Mouse (Mus musculus) lung, postnatal 0 days (tissue): Measurements from ENCODE around the gene Musk. TPM values are rescaled to one million over a fixed set of nuclear protein-coding genes. Genes with fewer than 3 reads are reported as not detected.

Experiments used
- ATAC-seq: fragments of 200-750 bp; cut with Nextera tagmentation; 2 replicates; pipeline ENCODE4 v1.8.0; 2017; ENCODE audit warnings: moderate library complexity
- DNase-seq: peaks from one replicate; pipeline ENCODE4 v3.0.0-alpha.2; 2016; ENCODE audit warnings: low spot score
- H3K27ac ChIP-seq: fragments of 300-500 bp; sonication (generic); 2 replicates; pipeline ENCODE4 v1.5.1; 2014; ENCODE audit warnings: antibody characterized with exemption, mild to moderate bottlenecking, low read length, mixed read lengths
- H3K27me3 ChIP-seq: fragments of 300-500 bp; sonication (generic); replicated peaks from 2 replicates; pipeline ENCODE4 v1.6.1; 2014; ENCODE audit warnings: low read length, mixed read lengths; ENCODE audit not compliant: insufficient read depth
- H3K36me3 ChIP-seq: fragments of 300-500 bp; sonication (generic); 2 replicates; pipeline ENCODE4 v1.6.1; 2014; ENCODE audit warnings: low read length, mixed read lengths; ENCODE audit not compliant: insufficient read depth
- H3K4me1 ChIP-seq: fragments of 300-500 bp; sonication (generic); 2 replicates; pipeline ENCODE4 v1.6.1; 2014; ENCODE audit warnings: antibody characterized with exemption, low read depth, low read length, mixed read lengths; ENCODE audit not compliant: insufficient read depth
- H3K4me2 ChIP-seq: fragments of 300-500 bp; sonication (generic); replicated peaks from 2 replicates; pipeline ENCODE4 v1.6.1; 2014; ENCODE audit warnings: low read depth, mild to moderate bottlenecking, low read length, moderate library complexity, mixed read lengths
- H3K4me3 ChIP-seq: fragments of 300-500 bp; sonication (generic); 2 replicates; pipeline ENCODE4 v1.5.1; 2014; ENCODE audit warnings: low read depth, low read length
- H3K9ac ChIP-seq: fragments of 300-500 bp; sonication (generic); replicated peaks from 2 replicates; pipeline ENCODE4 v1.6.1; 2014; ENCODE audit warnings: low read depth, mild to moderate bottlenecking
- H3K9me3 ChIP-seq: fragments of 300-500 bp; sonication (generic); 2 replicates; pipeline ENCODE4 v1.6.1; 2016; ENCODE audit warnings: low read length, mixed read lengths
- CTCF ChIP-seq: IDR thresholded peaks from 2 replicates; pipeline ENCODE4 v1.5.1; 2016; ENCODE audit warnings: antibody characterized with exemption, mild to moderate bottlenecking
- EP300 ChIP-seq: IDR thresholded peaks from 2 replicates; pipeline ENCODE4 v1.6.1; 2016; ENCODE audit warnings: antibody characterized with exemption, mild to moderate bottlenecking, control low read depth
- WGBS: fragments of 180-500 bp; shearing (Covaris S2); extraction: QIAGEN DNeasy Blood & Tissue Kit; methylation state at CpG from one replicate; pipeline ENCODE4 v1.1.7; 2014; 5-methylcytosine and 5-hydroxymethylcytosine counted together
- polyA plus RNA-seq: library from polyadenylated mRNA; unstranded; fragments of >200 nt; fragmentation: Nextera tagmentation; extraction: Ambion mirVana; gene quantifications from 2 replicates; pipeline ENCODE4 v1.2.1, GENCODE M21; 2015

Musk gene
- polyA plus RNA-seq, 1 experiment from 2014 or later = not detected

DNA sequence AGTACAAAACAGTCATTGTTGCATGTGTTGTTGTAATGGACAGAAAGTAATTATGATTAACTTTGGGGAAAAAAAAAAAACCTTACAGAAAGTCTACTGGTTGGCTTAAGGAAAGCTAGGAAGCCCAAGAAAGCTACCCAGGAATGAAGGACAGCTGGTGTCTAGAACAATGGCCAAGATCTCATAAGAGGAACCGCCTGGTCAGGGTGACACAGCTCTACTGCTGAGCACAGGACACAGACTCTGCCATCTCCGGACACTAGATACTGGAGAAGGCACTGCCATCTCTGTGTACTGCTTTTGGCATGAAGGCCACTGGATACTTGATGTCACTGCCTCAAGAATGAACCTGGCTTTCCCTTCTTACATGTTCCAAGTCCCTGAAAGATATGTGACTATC lies 5.6 kb upstream of the Musk start:
- Histone ChIP-seq H3K9ac (no peak overlapping the region), H3K4me3 (no peak overlapping the region), H3K9me3 (no peaks in the 10 kb centered on the region), H3K4me2 (no peak overlapping the region), H3K27ac (no peak overlapping the region), H3K4me1 (no peaks in the 10 kb centered on the region), H3K27me3 (no peaks in the 10 kb centered on the region), H3K36me3 (no peaks in the 10 kb centered on the region)
- ATAC-seq (no peak), DNase-seq (no peak)
- 81% methylated on average over 2 of the region's 2 CpGs for WGBS
- TF ChIP-seq CTCF (no peak), EP300 (no peak)

DNA sequence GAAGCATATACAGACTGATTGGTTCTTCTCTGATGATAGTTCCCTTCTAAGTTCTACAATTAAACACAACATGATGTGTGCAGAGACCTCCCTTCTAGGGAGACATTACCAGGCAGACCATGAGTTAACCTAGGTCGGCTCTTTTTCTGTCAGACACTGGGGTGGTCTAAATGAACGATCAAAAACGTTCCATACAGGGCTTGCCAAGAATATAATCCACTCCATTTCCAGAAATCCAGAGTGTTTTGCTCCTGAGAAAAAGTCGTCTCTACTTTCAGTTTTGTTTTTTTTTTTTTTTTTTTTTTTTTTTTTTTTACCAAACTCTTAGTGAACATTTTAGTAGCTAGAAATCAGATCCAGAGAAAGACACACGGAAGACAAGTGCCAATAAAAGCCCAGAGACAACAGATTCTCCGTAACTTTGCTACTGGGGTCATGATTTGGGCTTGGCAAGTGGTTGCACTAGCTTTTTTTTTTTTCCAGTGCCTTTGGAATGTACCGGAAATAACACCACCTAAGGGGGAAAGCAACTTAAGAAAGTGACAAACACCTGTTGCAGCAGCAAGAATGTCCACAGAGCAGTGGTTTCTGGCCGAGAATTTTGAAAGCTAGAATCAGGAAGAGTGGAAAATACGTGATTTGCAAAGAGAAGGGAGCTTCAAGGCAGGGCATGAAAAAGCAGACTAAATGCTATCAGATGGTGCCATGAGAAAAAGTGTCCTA lies 769 bp downstream of the Musk start:
- DNase-seq (no peak), ATAC-seq (no peak)
- TF ChIP-seq CTCF = no peak
- Histone ChIP-seq H3K9me3 (no peaks in the 10 kb centered on the region), H3K36me3 (no peaks in the 10 kb centered on the region), H3K4me1 (no peaks in the 10 kb centered on the region), H3K4me3 (no peak overlapping the region), H3K27ac (no peak overlapping the region), H3K9ac (no peak overlapping the region), H3K27me3 (no peaks in the 10 kb centered on the region), H3K4me2 (no peak overlapping the region; the same call in 1 of the 2 replicates)
- 46% methylated on average over 9 of the region's 9 CpGs for WGBS

DNA sequence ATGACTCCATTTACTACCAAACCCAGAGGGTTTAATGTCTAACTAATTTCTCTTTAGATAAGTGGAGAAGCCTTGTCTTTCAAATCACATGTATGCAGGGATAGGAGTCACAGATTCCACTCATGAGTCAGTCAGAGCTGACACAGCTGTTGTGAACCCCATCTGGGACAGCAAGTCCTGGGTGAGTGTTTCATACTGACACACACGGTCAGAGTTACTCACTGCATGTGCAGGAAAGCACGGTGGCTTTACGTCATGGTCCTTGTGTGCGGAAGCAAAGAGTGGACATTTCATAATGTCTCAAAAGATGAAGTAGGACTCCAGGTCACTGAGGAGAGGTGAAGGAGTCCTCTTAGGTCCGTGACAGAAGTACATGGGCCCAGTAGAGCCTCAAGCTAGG lies 3.0 kb downstream of the Musk start:
- ATAC-seq (peak; percentile 92), DNase-seq (peak; percentile 74)
- H3K36me3 ChIP-seq = no peaks in the 10 kb centered on the region
- H3K4me1 ChIP-seq = no peaks in the 10 kb centered on the region
- H3K9me3 ChIP-seq = no peaks in the 10 kb centered on the region
- no peak overlapping the region for H3K9ac ChIP-seq
- no peaks in the 10 kb centered on the region for H3K27me3 ChIP-seq
- 56% methylated on average over 5 of the region's 5 CpGs for WGBS
- H3K4me2 ChIP-seq = no peak overlapping the region
- TF ChIP-seq EP300 = peak; percentile 88
- no peak for TF ChIP-seq CTCF
- no peak overlapping the region for H3K4me3 ChIP-seq
- no peak overlapping the region for H3K27ac ChIP-seq

DNA sequence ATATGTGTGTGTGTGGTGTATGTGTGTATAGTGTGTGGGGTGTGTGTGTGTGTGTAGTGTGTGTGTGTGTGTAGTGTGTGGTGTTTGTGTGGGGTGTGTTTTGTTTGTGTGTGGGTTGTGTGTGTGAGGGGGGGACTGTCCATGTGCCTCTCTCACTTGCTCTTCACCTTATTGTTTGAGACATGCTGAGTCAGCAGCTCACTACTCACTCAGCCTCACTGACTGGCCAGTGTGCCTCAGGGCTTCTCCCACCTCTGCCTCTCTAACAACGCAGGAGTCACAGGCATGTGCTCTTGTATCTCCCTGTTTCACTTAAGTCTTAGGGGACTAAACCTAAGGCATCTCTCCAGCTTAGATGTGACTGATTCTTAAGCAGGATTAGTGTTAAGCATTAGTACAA lies 6.1 kb downstream of the Musk start:
- WGBS = 28% methylated on average over 1 of the region's 1 CpGs
- H3K4me2 ChIP-seq = no peak overlapping the region
- TF ChIP-seq CTCF = no peak
- no peak for TF ChIP-seq EP300

DNA sequence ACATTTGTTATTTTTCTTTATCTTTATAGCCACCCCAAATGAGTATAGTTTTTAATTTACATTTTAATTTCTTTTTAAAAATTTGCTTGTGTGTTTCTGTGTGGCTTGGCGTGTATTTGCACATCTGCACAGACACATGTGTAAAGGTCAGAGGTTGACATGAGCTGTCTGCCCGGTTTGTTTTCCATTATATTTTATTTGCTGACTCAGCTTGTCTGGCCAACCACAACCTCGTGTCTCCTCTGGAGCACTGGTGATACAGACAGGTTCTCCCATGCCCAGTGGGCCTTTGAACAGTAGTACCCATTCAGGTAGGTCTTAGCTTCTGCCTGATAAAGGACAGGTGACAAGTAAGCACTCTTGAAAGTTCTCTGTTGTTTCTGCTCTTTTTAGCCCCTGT lies 7.3 kb downstream of the Musk start:
- no peak overlapping the region for H3K9ac ChIP-seq
- H3K9me3 ChIP-seq = no peaks in the 10 kb centered on the region
- 75% methylated on average over 3 of the region's 3 CpGs for WGBS
- H3K27me3 ChIP-seq = no peaks in the 10 kb centered on the region
- no peak overlapping the region for H3K4me2 ChIP-seq
- H3K36me3 ChIP-seq = no peaks in the 10 kb centered on the region
- no peak overlapping the region for H3K27ac ChIP-seq
- ATAC-seq (no peak), DNase-seq (no peak)
- TF ChIP-seq EP300 (no peak), CTCF (no peak)
- H3K4me3 ChIP-seq = no peak overlapping the region
- no peaks in the 10 kb centered on the region for H3K4me1 ChIP-seq

More for the DNA sequence above, 6.1 kb downstream of the Musk start:
- no peak overlapping the region for H3K4me3 ChIP-seq
- DNase-seq (no peak), ATAC-seq (no peak)
- no peaks in the 10 kb centered on the region for H3K9me3 ChIP-seq
- no peaks in the 10 kb centered on the region for H3K4me1 ChIP-seq
- no peaks in the 10 kb centered on the region for H3K27me3 ChIP-seq
- no peak overlapping the region for H3K9ac ChIP-seq
- no peak overlapping the region for H3K27ac ChIP-seq
- no peaks in the 10 kb centered on the region for H3K36me3 ChIP-seq

DNA sequence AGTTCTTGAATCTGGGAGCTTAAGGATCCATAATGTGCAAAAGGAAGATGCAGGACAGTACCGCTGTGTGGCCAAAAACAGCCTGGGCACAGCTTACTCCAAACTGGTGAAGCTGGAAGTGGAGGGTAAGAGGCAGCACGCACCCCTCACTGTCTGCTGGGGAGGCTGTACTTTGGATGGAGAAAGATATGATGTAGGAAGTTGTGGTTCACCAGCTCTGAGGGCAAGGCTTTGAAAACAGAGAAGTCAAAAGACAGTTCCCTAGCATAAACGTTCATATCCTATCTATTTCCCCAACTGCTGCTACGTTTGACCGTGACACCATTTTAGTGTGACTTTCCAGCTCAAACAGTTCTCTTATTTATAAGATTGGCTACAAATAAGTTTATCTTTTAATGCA lies 18.1 kb downstream of the Musk start:
- Histone ChIP-seq H3K27ac (no peak overlapping the region), H3K36me3 (no peaks in the 10 kb centered on the region), H3K9ac (no peak overlapping the region), H3K4me1 (no peaks in the 10 kb centered on the region), H3K4me2 (no peak overlapping the region), H3K9me3 (no peaks in the 10 kb centered on the region), H3K4me3 (no peak overlapping the region), H3K27me3 (no peaks in the 10 kb centered on the region)
- ATAC-seq (no peak), DNase-seq (no peak)
- 67% methylated on average over 5 of the region's 5 CpGs for WGBS
- no peak for TF ChIP-seq CTCF
- no peak for TF ChIP-seq EP300

DNA sequence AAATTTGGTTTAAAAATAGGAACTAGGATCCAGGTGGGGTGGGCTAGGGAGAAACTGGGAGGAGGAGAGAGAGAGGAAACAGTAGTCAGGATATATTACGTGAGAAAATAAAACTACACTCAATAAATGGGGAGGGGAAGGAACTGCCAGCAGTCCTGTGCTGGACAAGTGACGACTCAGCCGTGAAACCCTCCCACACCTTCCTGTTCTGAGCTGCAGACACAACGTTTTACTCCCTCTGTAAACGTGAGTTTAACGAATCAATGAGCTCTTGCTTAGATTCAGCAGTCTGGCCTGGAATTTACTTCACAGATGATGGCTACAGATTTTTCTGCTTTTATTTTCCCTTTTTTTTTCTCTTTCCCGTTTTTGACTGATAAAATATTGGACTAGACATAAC lies 18.8 kb downstream of the Musk start:
- ATAC-seq (no peak; the same call in 1 of the 2 replicates), DNase-seq (no peak)
- Histone ChIP-seq H3K36me3 (no peaks in the 10 kb centered on the region), H3K9ac (no peak overlapping the region), H3K4me3 (no peak overlapping the region), H3K27me3 (no peaks in the 10 kb centered on the region), H3K4me2 (no peak overlapping the region), H3K9me3 (no peaks in the 10 kb centered on the region), H3K4me1 (no peaks in the 10 kb centered on the region), H3K27ac (no peak overlapping the region)
- TF ChIP-seq EP300 (no peak), CTCF (no peak)
- WGBS = 13% methylated on average over 7 of the region's 7 CpGs
